Mouse (Mus musculus) intestine, postnatal 0 days (tissue): ENCODE measurements around the gene Npas3. TPM values are rescaled to one million over a fixed set of nuclear protein-coding genes. Genes with fewer than 3 reads are reported as not detected.

ENCODE experiments used
- ATAC-seq: fragments of 200-750 bp; cut with Nextera tagmentation; 2 replicates; pipeline ENCODE4 v1.8.0; 2017; ENCODE audit warnings: mild to moderate bottlenecking, moderate TSS enrichment, moderate library complexity
- H3K27ac ChIP-seq: fragments of 300-500 bp; sonication (generic); 2 replicates; pipeline ENCODE4 v1.5.1; 2014; ENCODE audit warnings: mild to moderate bottlenecking, low read depth, low read length, moderate library complexity
- H3K27me3 ChIP-seq: fragments of 300-500 bp; sonication (generic); replicated peaks from 2 replicates; pipeline ENCODE4 v1.6.1; 2014; ENCODE audit warnings: low read length, mixed read lengths; ENCODE audit not compliant: control insufficient read depth, insufficient read depth
- H3K36me3 ChIP-seq: fragments of 300-500 bp; sonication (generic); 2 replicates; pipeline ENCODE4 v1.6.1; 2014; ENCODE audit warnings: mild to moderate bottlenecking, moderate library complexity; ENCODE audit not compliant: control insufficient read depth, insufficient read depth
- H3K4me1 ChIP-seq: fragments of 300-500 bp; sonication (generic); replicated peaks from 2 replicates; pipeline ENCODE4 v1.6.1; 2014; ENCODE audit warnings: antibody characterized with exemption, low read length, mixed read lengths; ENCODE audit not compliant: control insufficient read depth, insufficient read depth
- H3K4me2 ChIP-seq: fragments of 300-500 bp; sonication (generic); replicated peaks from 2 replicates; pipeline ENCODE4 v1.6.1; 2014; ENCODE audit warnings: low read depth, mild to moderate bottlenecking, moderate library complexity
- H3K4me3 ChIP-seq: fragments of 300-500 bp; sonication (generic); 2 replicates; pipeline ENCODE4 v1.5.1; 2014; ENCODE audit warnings: low read depth, low read length
- H3K9ac ChIP-seq: fragments of 300-500 bp; sonication (generic); 2 replicates; pipeline ENCODE4 v1.6.1; 2014; ENCODE audit warnings: mild to moderate bottlenecking, low read depth, low read length
- H3K9me3 ChIP-seq: fragments of 300-500 bp; sonication (generic); 2 replicates; pipeline ENCODE4 v1.6.1; 2016; ENCODE audit warnings: mixed run types; ENCODE audit not compliant: control insufficient read depth
- CTCF ChIP-seq: sonication (generic); IDR thresholded peaks from 2 replicates; pipeline ENCODE4 v1.5.1; 2016; ENCODE audit warnings: low read depth, mild to moderate bottlenecking, control low read depth, antibody characterized with exemption, moderate library complexity
- WGBS: fragments of 180-500 bp; shearing (Covaris S2); extraction: QIAGEN DNeasy Blood & Tissue Kit; methylation state at CpG from one replicate; pipeline ENCODE4 v1.1.7; 2014; 5-methylcytosine and 5-hydroxymethylcytosine counted together
- polyA plus RNA-seq: library from polyadenylated mRNA; unstranded; fragments of >200 nt; fragmentation: Nextera tagmentation; extraction: Ambion mirVana; gene quantifications from 2 replicates; pipeline ENCODE4 v1.2.1, GENCODE M21; 2015

Gene Npas3
- polyA plus RNA-seq, 1 experiment from 2014 or later, result 0.48 TPM

- no peaks in the 10 kb centered on the region for H3K9me3 ChIP-seq
- no peak for ATAC-seq
- TF ChIP-seq CTCF, result no peak
- no peak overlapping the region for H3K9ac ChIP-seq
- no peaks in the 10 kb centered on the region for H3K27me3 ChIP-seq
- no peak overlapping the region for H3K27ac ChIP-seq
- H3K4me2 ChIP-seq, result no peak overlapping the region
- no peak overlapping the region for H3K4me3 ChIP-seq
- WGBS, result 70% methylated on average over 11 of the region's 11 CpGs
- no peaks in the 10 kb centered on the region for H3K36me3 ChIP-seq
- no peaks in the 10 kb centered on the region for H3K4me1 ChIP-seq
Measured at GRCm38 (mm10) chr12:53781850-53782552, 533.5 kb downstream of the Npas3 start.

- Histone ChIP-seq H3K4me2 (no peak overlapping the region), H3K27me3 (no peaks in the 10 kb centered on the region), H3K9ac (no peak overlapping the region), H3K4me1 (no peaks in the 10 kb centered on the region), H3K4me3 (no peak overlapping the region), H3K36me3 (no peaks in the 10 kb centered on the region), H3K27ac (no peak overlapping the region), H3K9me3 (no peaks in the 10 kb centered on the region)
- ATAC-seq, result no peak
- WGBS, result 85% methylated on average over 10 of the region's 10 CpGs
- no peak for TF ChIP-seq CTCF
Measured at GRCm38 (mm10) chr12:53789501-53789900, 541.0 kb downstream of the Npas3 start.

- Histone ChIP-seq H3K4me2 (no peak overlapping the region), H3K9me3 (no peaks in the 10 kb centered on the region), H3K9ac (no peak overlapping the region), H3K27me3 (no peaks in the 10 kb centered on the region), H3K4me1 (no peaks in the 10 kb centered on the region), H3K36me3 (no peaks in the 10 kb centered on the region), H3K4me3 (no peak overlapping the region), H3K27ac (no peak overlapping the region)
- TF ChIP-seq CTCF, result no peak
- WGBS, result 85% methylated on average over 6 of the region's 6 CpGs
- no peak for ATAC-seq
Measured at GRCm38 (mm10) chr12:53794718-53795400, 546.4 kb downstream of the Npas3 start.

DNA sequence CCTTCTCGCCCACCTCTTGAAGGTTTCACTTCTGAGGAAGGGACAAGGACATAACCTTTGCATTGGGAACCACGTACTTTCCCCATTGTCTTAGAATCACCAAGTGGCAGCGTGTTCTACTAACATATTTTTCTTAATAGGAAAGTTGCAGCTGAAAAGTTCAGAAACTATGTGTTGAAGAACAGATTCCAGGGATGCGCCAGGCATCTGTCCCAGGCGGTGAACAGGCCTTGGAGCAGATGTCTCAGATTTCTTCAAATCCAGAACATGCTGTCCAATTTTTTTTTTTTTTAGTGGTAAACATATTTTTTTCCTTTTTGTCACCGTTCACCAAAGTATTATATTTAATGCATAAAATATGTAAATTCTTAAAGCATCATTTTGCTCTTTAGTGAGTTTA lies 553.4 kb downstream of the Npas3 start:
- Histone ChIP-seq H3K27ac (no peak overlapping the region), H3K4me3 (no peak overlapping the region), H3K27me3 (no peaks in the 10 kb centered on the region), H3K9me3 (no peaks in the 10 kb centered on the region), H3K9ac (no peak overlapping the region), H3K4me1 (no peaks in the 10 kb centered on the region), H3K4me2 (no peak overlapping the region), H3K36me3 (no peaks in the 10 kb centered on the region)
- no peak for TF ChIP-seq CTCF
- ATAC-seq, result no peak
- WGBS, result 78% methylated on average over 6 of the region's 6 CpGs

DNA sequence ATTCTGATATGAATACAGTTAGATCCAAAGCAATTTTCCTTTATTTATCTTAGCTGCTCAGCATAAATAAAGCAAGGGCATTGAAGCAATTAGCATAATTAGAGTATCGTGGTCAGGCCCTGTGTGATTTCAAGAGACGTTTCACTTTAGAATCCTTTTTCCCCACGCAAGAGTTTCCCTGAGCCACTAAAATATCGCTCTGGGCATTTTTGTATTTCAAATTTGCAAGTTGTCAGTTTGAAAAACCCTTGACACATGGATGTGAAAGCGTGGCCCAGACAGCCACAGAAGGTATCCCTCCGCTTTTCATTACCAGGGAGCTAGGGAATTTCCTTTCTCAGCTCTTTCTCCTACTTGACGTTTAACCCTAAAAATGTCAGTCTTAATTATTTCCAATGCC lies 553.9 kb downstream of the Npas3 start:
- no peak for TF ChIP-seq CTCF
- H3K36me3 ChIP-seq, result no peaks in the 10 kb centered on the region
- H3K9ac ChIP-seq, result no peak overlapping the region
- H3K9me3 ChIP-seq, result no peaks in the 10 kb centered on the region
- ATAC-seq, result no peak
- H3K4me1 ChIP-seq, result no peaks in the 10 kb centered on the region
- H3K27ac ChIP-seq, result no peak overlapping the region
- no peak overlapping the region for H3K4me3 ChIP-seq
- H3K4me2 ChIP-seq, result no peak overlapping the region
- WGBS, result 74% methylated on average over 7 of the region's 7 CpGs
- H3K27me3 ChIP-seq, result no peaks in the 10 kb centered on the region

DNA sequence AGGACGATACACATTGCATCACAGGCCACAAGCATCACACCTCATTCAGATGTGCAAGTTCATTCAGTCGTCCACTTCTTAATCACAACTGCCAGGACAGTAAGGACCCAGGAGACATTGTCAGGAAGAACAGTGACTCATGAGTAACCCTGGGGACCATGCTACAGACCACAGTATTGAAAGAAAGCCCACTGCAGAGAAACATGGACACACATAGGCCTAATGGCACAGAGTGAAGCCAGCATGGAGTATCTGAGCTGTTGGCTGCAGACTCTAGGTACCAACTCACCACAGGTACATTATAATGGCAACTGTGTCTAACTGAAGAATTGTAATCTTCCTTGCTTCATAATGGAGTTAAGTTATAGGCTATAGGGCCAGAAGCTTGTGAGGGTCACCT lies 561.6 kb downstream of the Npas3 start:
- no peak for ATAC-seq
- WGBS, result 89% methylated on average over 2 of the region's 2 CpGs

More for the DNA sequence above, 561.6 kb downstream of the Npas3 start:
- Histone ChIP-seq H3K9ac (no peak overlapping the region), H3K36me3 (no peaks in the 10 kb centered on the region), H3K4me2 (no peak overlapping the region), H3K27ac (no peak overlapping the region), H3K9me3 (no peaks in the 10 kb centered on the region), H3K4me3 (no peak overlapping the region), H3K27me3 (no peaks in the 10 kb centered on the region), H3K4me1 (no peaks in the 10 kb centered on the region)
- TF ChIP-seq CTCF, result no peak
